Mouse (Mus musculus): ENCODE measurements at regions not wholly inside any gene's neighbourhood (a gene's known extent, or its start where the extent isn't known, plus 50 kb on each side); places are given as distances from the start of the nearest gene placed in this dataset.

GRCm38 (mm10) chr1:77219488-77220321 is 295.2 kb downstream of the Epha4 start:
- H3K79me2 ChIP-seq (replicated peaks; ENCODE audit: control insufficient read depth, extremely low read depth, insufficient read depth, poor library complexity, severe bottlenecking) = no peaks in the 10 kb centered on the region
- dilution Hi-C loops (cut with MboI; ENCODE audit: extremely low pct_ligation_motif_present, extremely low pct_unique_long_range_greater_than_20kb, low sequenced_read_pairs) = no loop called here
- H3K4me1 ChIP-seq (ENCODE audit: control insufficient read depth in 1 of 2, insufficient read depth in 2 of 2) = peaks cover 0 to 6% of the 10 kb centered on the region in 2 experiments; a peak in 1 of 4 replicates
- H3K4me2 ChIP-seq (ENCODE audit: insufficient read depth, low read depth, poor library complexity, severe bottlenecking) = no peak overlapping the region
- no peak for DNase-seq (ENCODE audit: extremely low read depth)
- H3K9ac ChIP-seq (ENCODE audit: insufficient read depth, low read depth) = no peak overlapping the region
- TF ChIP-seq TCF12 (IDR thresholded peaks at IDR 0.05; ENCODE audit: low read depth, low read length) = no peak
- TF ChIP-seq MAZ (IDR thresholded peaks at IDR 0.05; ENCODE audit: low read depth, low read length) = no peak
- no peak for TF ChIP-seq JUN (IDR thresholded peaks at IDR 0.05; ENCODE audit: insufficient read depth, low read depth, low read length)
- no peak for TF ChIP-seq POLR2AphosphoS2 (IDR thresholded peaks at IDR 0.05; ENCODE audit: low read depth, low read length)
- no peaks in the 10 kb centered on the region for H3K27me3 ChIP-seq (replicated peaks)
- H3K9me3 ChIP-seq (replicated peaks; ENCODE audit: low read length) = no peaks in the 10 kb centered on the region
- in situ Hi-C loops (cut with MboI; ENCODE audit: low pct_ligation_motif_present, low pct_unique_long_range_greater_than_20kb, low sequenced_read_pairs) = no loop called here
- H3K27ac ChIP-seq (ENCODE audit: insufficient read depth, low read depth) = no peak overlapping the region
- no peak overlapping the region for H3K4me3 ChIP-seq (replicated peaks in 1 of 3; ENCODE audit: low read depth in 2 of 3, low read length in 2 of 3, poor library complexity in 1 of 3)
- no peaks in the 10 kb centered on the region for H3K36me3 ChIP-seq (replicated peaks in 1 of 2; ENCODE audit: control insufficient read depth in 1 of 2, insufficient read depth in 1 of 2, low read length in 1 of 2)

DNA sequence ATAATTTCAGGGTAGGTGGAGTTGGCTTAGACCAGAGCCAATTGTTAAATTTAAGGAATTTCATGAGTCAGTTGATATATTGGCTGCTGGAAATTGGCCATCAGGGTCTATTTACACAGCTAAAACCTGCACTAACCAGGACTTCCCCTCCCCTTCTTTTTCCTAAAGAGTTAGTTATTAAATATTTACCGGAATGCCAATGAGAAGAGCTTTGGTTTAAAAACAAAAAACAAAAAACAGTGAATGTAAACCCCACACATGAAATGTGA is 294.6 kb downstream of the Epha4 start:
- Histone ChIP-seq H3K9me3 (replicated peaks; ENCODE audit: low read length) (no peaks in the 10 kb centered on the region), H3K27me3 (replicated peaks) (no peaks in the 10 kb centered on the region), H3K4me3 (replicated peaks in 1 of 3; ENCODE audit: low read depth in 2 of 3, low read length in 2 of 3, poor library complexity in 1 of 3) (no peak overlapping the region), H3K4me1 (ENCODE audit: control insufficient read depth in 1 of 2, insufficient read depth in 2 of 2) (peaks cover 0 to 6% of the 10 kb centered on the region in 2 experiments; a peak in 1 of 4 replicates), H3K9ac (ENCODE audit: insufficient read depth, low read depth) (no peak overlapping the region), H3K27ac (ENCODE audit: insufficient read depth, low read depth) (no peak overlapping the region), H3K4me2 (ENCODE audit: insufficient read depth, low read depth, poor library complexity, severe bottlenecking) (no peak overlapping the region), H3K36me3 (replicated peaks in 1 of 2; ENCODE audit: control insufficient read depth in 1 of 2, insufficient read depth in 1 of 2, low read length in 1 of 2) (no peaks in the 10 kb centered on the region), H3K79me2 (replicated peaks; ENCODE audit: control insufficient read depth, extremely low read depth, insufficient read depth, poor library complexity, severe bottlenecking) (no peaks in the 10 kb centered on the region)
- in situ Hi-C loops (cut with MboI; ENCODE audit: low pct_ligation_motif_present, low pct_unique_long_range_greater_than_20kb, low sequenced_read_pairs) (no loop called here), dilution Hi-C loops (cut with MboI; ENCODE audit: extremely low pct_ligation_motif_present, extremely low pct_unique_long_range_greater_than_20kb, low sequenced_read_pairs) (no loop called here)
- TF ChIP-seq ZNF384 (IDR thresholded peaks at IDR 0.05; ENCODE audit: low read depth, low read length) (no peak), SMC3 (IDR thresholded peaks at IDR 0.05; ENCODE audit: low read depth, low read length) (no peak), JUN (IDR thresholded peaks at IDR 0.05; ENCODE audit: insufficient read depth, low read depth, low read length) (no peak), RCOR1 (conservative IDR thresholded peaks at IDR 0.05; ENCODE audit: low read depth, low read length) (no peak), CHD2 (IDR thresholded peaks at IDR 0.05; ENCODE audit: low read length) (no peak), ZMIZ1 (IDR thresholded peaks at IDR 0.05; ENCODE audit: low read depth, low read length) (no peak), PAX5 (IDR thresholded peaks at IDR 0.05; ENCODE audit: low read length) (no peak), MAZ (IDR thresholded peaks at IDR 0.05; ENCODE audit: low read depth, low read length) (no peak), CTCF (conservative IDR thresholded peaks at IDR 0.05 in 1 of 2, IDR thresholded peaks at IDR 0.05 in 1 of 2; ENCODE audit: low read depth in 2 of 2, low read length in 2 of 2) (no peak), MAX (IDR thresholded peaks at IDR 0.05; ENCODE audit: low read length) (no peak), ZC3H11A (IDR thresholded peaks at IDR 0.05; ENCODE audit: low read depth, low read length) (no peak), POLR2A (IDR thresholded peaks at IDR 0.05; ENCODE audit: low read depth, low read length) (no peak), NELFE (IDR thresholded peaks at IDR 0.05; ENCODE audit: low read depth, low read length) (no peak), ELF1 (IDR thresholded peaks at IDR 0.05; ENCODE audit: low read depth, low read length) (no peak), BHLHE40 (IDR thresholded peaks at IDR 0.05; ENCODE audit: low read depth, low read length) (no peak)
- no peak for DNase-seq (ENCODE audit: extremely low read depth)

All from CH12.LX (cell line).